Mouse (Mus musculus) cortical plate, adult 2 months (tissue): Measurements from ENCODE around the gene Tst. TPM values are rescaled to one million over a fixed set of nuclear protein-coding genes. Genes with fewer than 3 reads are reported as not detected.

Experiments used
- H3K27ac ChIP-seq: fragments of 200-500 bp; 2 replicates; pipeline ENCODE4 v1.5.1; 2012; ENCODE audit warnings: low read length, control low read depth, inconsistent platforms; ENCODE audit not compliant: insufficient read depth
- H3K4me1 ChIP-seq: fragments of 200-500 bp; 2 replicates; pipeline ENCODE4 v1.6.1; 2011; ENCODE audit warnings: low read length; ENCODE audit not compliant: control insufficient read depth, insufficient read depth
- H3K4me3 ChIP-seq: fragments of 200-500 bp; 2 replicates; pipeline ENCODE4 v1.5.1; 2011; ENCODE audit warnings: mild to moderate bottlenecking, low read length, control low read depth; ENCODE audit not compliant: insufficient read depth
- CTCF ChIP-seq: fragments of 200-500 bp; IDR thresholded peaks from 2 replicates; pipeline ENCODE4 v1.5.1; 2011; ENCODE audit warnings: mild to moderate bottlenecking, control low read depth, low read length; ENCODE audit not compliant: insufficient read depth; ENCODE audit errors: extremely low read depth
- POLR2A ChIP-seq: fragments of 200-500 bp; IDR thresholded peaks from 2 replicates; pipeline ENCODE4 v1.6.1; 2011; ENCODE audit warnings: mild to moderate bottlenecking, low read length, control low read depth; ENCODE audit not compliant: insufficient read depth; ENCODE audit errors: extremely low read depth
- polyA plus RNA-seq: library from polyadenylated mRNA; depleted of rRNA; stranded (reverse); fragments of >200 nt; gene quantifications from 2 replicates; pipeline ENCODE4 v1.2.3, GENCODE M21; 2012

Gene Tst
- polyA plus RNA-seq, 1 experiment = 67.6 TPM

DNA sequence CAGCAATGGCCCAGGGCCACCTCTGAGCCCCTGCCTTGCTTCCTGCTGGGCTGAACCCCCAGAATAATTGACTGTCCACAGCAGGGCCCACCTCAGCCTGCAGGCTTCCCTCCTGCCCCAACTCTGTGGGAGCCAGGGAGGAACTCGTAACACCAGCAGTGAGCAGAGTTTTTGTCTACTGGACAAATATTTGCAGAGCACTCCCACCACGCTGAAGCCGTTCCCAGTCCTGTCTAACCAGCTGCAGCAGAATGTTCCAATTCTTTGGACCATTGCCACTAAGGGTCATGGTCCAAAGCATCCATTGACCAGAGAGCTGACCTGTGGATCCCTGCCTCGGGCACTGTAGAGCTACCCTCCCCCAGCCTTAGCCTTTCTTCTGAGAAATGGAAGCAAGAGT is 11.2 kb upstream of the Tst start:
- TF ChIP-seq POLR2A = no peak
- TF ChIP-seq CTCF = no peak
- H3K27ac ChIP-seq = no peak overlapping the region

DNA sequence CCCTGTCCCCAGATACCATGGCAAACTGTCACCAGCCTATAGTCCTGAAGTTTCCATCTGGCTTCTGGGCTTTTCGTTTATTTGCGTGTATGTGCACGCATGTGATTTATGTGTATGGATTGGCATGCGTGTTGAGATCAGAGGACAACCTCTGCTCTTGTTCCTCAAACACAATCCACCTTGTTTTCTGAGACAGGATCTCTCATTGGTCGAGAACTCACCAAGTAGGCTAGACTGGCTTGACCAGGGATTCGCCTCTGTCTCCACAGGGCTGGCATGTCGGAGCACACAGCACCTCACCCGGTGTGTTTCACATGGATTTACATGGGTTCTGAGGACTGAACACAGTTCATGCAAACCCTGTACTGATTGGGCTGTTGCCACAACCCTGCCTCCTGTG is 8.4 kb upstream of the Tst start:
- no peak overlapping the region for H3K27ac ChIP-seq
- H3K4me1 ChIP-seq = no peaks in the 10 kb centered on the region
- H3K4me3 ChIP-seq = no peak overlapping the region
- TF ChIP-seq POLR2A (no peak), CTCF (no peak)

More for the DNA sequence above, 11.2 kb upstream of the Tst start:
- H3K4me3 ChIP-seq = no peak overlapping the region
- H3K4me1 ChIP-seq = no peaks in the 10 kb centered on the region

DNA sequence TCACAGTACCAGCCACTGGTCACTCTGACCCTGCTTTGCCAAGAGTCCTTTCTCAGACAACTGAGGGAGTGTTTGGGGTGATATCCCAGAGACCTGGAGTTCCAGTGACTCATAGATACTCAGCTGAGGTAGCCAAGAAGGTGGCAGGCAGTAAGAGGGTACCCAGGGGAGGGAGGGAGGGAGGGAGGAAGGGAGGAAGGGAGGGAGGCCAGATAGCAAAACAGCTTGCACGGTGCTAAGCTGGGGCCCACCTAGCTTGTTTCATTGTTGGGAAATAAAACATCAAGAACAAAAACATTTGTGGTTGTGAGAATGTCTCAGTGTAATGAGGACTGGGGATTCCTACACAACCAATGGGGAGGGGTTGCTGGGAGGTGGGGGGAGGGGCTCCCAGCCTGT is 8.0 kb upstream of the Tst start:
- Histone ChIP-seq H3K4me3 (no peak overlapping the region), H3K4me1 (no peaks in the 10 kb centered on the region), H3K27ac (no peak overlapping the region)
- TF ChIP-seq POLR2A (no peak), CTCF (no peak)

DNA sequence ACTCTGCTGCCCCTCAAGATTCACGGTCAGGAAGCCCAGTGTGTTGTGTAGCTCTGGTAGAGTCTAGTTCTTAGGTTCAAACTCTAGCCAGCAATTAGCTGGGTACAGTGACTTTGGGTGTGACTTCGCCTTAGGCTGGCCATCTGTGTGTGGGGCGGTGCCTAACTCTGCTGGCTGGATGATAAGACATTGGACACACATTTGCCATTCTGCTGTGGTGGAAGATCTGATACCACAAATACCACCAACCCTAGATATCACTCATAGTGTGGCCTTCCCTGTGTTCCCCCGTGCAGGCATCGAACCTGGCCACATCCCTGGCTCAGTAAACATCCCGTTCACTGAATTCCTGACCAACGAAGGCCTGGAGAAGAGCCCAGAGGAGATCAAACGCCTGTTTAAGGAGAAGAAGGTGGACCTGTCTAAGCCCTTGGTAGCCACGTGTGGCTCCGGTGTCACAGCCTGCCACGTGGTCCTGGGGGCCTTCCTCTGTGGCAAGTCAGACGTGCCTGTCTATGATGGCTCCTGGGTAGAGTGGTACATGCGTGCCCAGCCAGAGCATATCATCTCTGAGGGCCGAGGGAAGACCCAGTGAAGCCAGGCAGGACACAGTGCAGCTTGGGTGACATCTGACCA is 7.5 kb upstream of the Tst start:
- TF ChIP-seq CTCF (no peak), POLR2A (no peak)
- H3K4me3 ChIP-seq = no peak overlapping the region
- H3K27ac ChIP-seq = no peak overlapping the region
- no peaks in the 10 kb centered on the region for H3K4me1 ChIP-seq

DNA sequence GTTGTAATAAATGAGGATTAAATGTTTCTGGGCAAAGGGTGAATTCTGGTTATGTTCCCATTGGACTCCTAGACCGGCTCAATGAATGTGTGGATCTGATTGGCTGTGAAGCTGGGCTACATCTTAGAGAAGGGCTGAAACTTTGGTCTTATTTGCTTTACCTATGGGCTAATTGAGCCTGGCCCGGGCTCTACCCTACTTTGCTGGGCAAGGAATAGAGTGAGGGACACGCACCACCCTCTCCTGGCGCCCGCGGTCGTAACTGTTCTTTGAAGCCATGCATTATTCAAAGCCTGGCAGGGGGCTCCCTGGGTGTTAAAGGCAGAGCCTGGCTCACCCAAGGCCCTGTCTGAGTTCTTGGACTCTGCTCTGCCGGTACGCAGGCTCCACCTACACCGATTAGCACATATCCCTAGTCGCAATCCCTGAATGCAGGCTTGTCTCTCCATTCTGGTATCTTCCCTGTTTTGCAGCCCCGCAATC is 3.9 kb upstream of the Tst start:
- TF ChIP-seq POLR2A (no peak), CTCF (no peak)
- no peak overlapping the region for H3K27ac ChIP-seq
- H3K4me1 ChIP-seq = peaks cover 3% of the 10 kb centered on the region
- H3K4me3 ChIP-seq = no peak overlapping the region

DNA sequence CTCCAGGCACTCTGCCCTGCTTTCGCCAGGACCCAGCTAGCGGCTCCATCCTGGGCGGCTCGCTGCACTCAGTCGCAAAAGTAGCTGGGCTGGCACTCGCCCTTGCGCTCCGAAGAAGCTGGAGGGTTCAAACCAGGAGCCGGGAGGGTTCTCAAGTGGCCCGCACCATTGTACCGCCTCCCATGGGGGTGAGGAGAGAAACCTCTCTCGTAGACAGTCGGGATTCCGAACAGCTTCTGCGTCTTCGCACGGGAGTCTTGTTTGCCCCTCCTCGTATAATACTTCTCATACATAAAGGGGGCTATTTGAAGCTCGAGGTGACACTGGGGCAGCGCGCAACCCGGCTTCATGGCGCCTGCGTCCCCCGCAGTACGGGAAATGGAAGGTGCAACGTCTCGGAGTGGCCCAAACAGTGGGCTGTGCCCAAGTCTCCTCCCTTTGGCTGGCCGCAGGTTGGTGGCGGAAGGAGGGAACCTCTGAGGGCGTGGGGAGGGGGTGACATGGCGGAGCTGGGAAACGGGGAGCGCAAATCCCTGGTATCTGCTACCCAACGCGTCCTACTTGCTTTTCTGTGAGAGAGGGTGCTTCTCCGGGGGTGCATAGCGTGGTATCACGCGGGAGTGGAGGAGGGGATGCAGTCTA is 707 bp upstream of the Tst start, which contains the start of gene Mpst:
Mpst (plus strand) TSS at position 124 of the 642 bp plus-strand sequence.
- peak within 1 kb of the TSS; percentile 92 for H3K27ac ChIP-seq
- no peak for TF ChIP-seq CTCF
- peak; percentile 86 for TF ChIP-seq POLR2A
- H3K4me3 ChIP-seq = peak within 1 kb of the TSS; percentile 68
- H3K4me1 ChIP-seq = peaks cover 6% of the 10 kb centered on the region

DNA sequence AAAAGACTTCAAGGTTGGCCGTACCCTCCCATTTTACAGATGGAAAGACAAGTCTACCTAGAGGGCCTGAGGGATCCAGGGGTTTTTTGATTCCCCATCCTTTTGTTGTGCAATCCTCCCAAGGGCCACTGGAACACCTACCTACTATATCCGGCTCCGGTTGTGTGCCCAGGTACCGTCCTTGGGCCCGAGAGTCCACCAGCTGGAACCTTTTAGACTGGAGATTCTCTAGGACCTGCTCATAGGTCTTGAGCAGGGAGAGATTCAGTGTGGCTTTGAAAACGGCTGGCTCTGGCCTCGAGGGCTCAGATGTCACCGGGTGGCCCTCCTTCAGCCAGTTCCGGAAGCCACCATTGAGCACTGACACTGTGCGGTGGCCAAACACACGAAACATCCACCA is 609 bp downstream of the Tst start:
- H3K27ac ChIP-seq = peak overlapping the region; percentile 11; the same call in 1 of the 2 replicates
- peak overlapping the region; percentile 68 for H3K4me3 ChIP-seq
- peaks cover 6% of the 10 kb centered on the region for H3K4me1 ChIP-seq
- TF ChIP-seq CTCF = no peak
- no peak for TF ChIP-seq POLR2A

DNA sequence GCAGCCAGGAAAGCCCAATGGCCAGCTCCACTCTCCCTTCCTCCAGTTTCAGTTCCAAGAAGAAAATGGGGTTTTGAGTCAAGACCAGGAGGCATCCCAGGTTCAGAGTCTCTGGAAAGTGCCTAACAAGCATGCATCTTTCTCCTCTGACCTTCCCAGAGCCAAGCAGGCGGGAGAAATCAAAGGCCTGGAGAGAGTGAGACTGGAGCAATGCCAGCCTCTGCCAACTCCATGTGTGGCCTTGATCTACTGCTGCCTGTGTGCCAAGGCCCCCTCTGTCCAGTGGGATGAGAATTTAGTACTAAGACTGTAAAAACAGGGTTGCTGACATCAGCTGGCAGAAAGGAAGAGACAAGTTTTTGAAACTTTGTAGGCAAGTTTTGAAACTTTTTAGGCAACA is 1.8 kb downstream of the Tst start:
- H3K4me1 ChIP-seq = peaks cover 6% of the 10 kb centered on the region
- TF ChIP-seq POLR2A (no peak), CTCF (no peak)
- H3K27ac ChIP-seq = peak overlapping the region; percentile 33; the same call in 1 of the 2 replicates
- H3K4me3 ChIP-seq = no peak overlapping the region

DNA sequence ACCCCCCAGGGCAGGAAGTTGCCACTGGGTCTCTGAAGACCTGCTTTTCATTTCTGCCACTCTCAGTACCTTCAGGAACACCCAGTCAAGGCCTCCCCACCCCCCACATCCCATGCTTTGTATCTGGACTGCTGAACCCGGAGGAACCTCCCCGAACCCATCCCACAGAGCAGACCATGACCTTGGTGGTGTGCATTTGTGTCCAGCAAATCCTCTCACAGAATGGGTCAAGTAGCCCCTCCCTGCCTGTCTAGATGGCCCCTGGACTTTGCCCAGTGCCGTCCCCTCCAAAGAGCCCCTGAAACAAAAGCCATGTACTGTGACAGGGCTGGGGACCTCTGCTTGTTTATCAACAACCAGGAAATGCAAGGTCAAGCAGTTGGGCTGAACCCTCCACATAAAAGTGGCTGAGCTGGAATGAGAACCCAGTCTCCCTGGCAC is 2.4 kb downstream of the Tst start:
- peaks cover 6% of the 10 kb centered on the region for H3K4me1 ChIP-seq
- no peak for TF ChIP-seq CTCF
- TF ChIP-seq POLR2A = no peak
- no peak overlapping the region for H3K4me3 ChIP-seq
- H3K27ac ChIP-seq = peak overlapping the region; percentile 33; the same call in 1 of the 2 replicates

DNA sequence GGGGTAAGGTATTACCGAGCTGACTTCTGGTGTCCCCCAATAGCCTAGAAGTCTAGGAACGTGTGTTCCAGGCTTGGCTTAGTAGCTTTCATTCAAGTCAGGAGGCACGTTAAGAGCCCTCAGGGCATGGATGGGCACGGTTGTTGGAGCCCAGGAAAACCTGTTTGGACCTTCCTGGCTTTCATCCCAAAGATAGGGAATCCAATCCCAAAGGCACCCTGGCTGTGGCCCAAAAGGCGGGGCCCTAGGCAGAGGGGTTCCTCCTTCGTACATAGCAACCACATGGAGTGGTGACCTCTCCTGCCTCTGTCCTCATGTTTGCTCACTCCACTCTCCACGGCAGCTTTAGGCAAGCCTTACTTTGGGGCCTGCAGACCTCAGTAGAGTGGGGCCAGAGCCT is 3.3 kb downstream of the Tst start:
- Histone ChIP-seq H3K27ac (no peak overlapping the region), H3K4me3 (no peak overlapping the region), H3K4me1 (peaks cover 6% of the 10 kb centered on the region)
- no peak for TF ChIP-seq POLR2A
